Mouse (Mus musculus) heart, embryonic 13.5 days (tissue): ENCODE measurements around the gene Usp15. TPM values are rescaled to one million over a fixed set of nuclear protein-coding genes. Genes with fewer than 3 reads are reported as not detected.

Experiments used
- ATAC-seq: fragments of 200-750 bp; cut with Nextera tagmentation; 2 replicates; pipeline ENCODE4 v1.8.0; 2017; ENCODE audit warnings: moderate TSS enrichment; ENCODE audit not compliant: insufficient number of reproducible peaks, low FRiP score, low TSS enrichment; ENCODE audit errors: extremely low read depth
- H3K27ac ChIP-seq: fragments of 300-500 bp; sonication (generic); replicated peaks from 2 replicates; pipeline ENCODE4 v1.5.1; 2015; ENCODE audit warnings: moderate library complexity, mild to moderate bottlenecking, inconsistent platforms
- H3K27me3 ChIP-seq: fragments of 300-500 bp; sonication (generic); replicated peaks from 2 replicates; pipeline ENCODE4 v1.6.1; 2015; ENCODE audit warnings: mild to moderate bottlenecking, inconsistent platforms
- H3K36me3 ChIP-seq: fragments of 300-500 bp; sonication (generic); 2 replicates; pipeline ENCODE4 v1.6.1; 2015; ENCODE audit warnings: mild to moderate bottlenecking, inconsistent platforms
- H3K4me1 ChIP-seq: fragments of 300-500 bp; sonication (generic); 2 replicates; pipeline ENCODE4 v1.6.1; 2015; ENCODE audit warnings: inconsistent platforms
- H3K4me2 ChIP-seq: fragments of 300-500 bp; sonication (generic); 2 replicates; pipeline ENCODE4 v1.6.1; 2015; ENCODE audit warnings: inconsistent platforms, mild to moderate bottlenecking, moderate library complexity
- H3K4me3 ChIP-seq: fragments of 300-500 bp; sonication (generic); 2 replicates; pipeline ENCODE4 v1.5.1; 2015; ENCODE audit warnings: moderate library complexity, mild to moderate bottlenecking, inconsistent platforms
- H3K9ac ChIP-seq: fragments of 300-500 bp; sonication (generic); 2 replicates; pipeline ENCODE4 v1.6.1; 2015; ENCODE audit warnings: inconsistent platforms, mild to moderate bottlenecking, moderate library complexity
- H3K9me3 ChIP-seq: fragments of 300-500 bp; sonication (generic); 2 replicates; pipeline ENCODE4 v1.6.1; 2016; ENCODE audit warnings: inconsistent platforms
- WGBS: fragments of 180-500 bp; shearing (Covaris S2); methylation state at CpG from one replicate; pipeline ENCODE4 v1.1.7; 2015; ENCODE audit warnings: mixed read lengths; 5-methylcytosine and 5-hydroxymethylcytosine counted together
- polyA plus RNA-seq: library from polyadenylated mRNA; unstranded; fragments of >200 nt; fragmentation: Nextera tagmentation; extraction: Ambion mirVana; gene quantifications from 2 replicates; pipeline ENCODE4 v1.2.1, GENCODE M21; 2015

The Usp15 gene
- polyA plus RNA-seq, 1 experiment from 2014 or later = 54.7 TPM

GRCm38 (mm10) chr10:123199615-123200319, 3.0 kb upstream of the Usp15 start:
- ATAC-seq = no peak
- no peak overlapping the region for H3K9ac ChIP-seq
- H3K27ac ChIP-seq = no peak overlapping the region
- H3K4me2 ChIP-seq = no peak overlapping the region
- no peaks in the 10 kb centered on the region for H3K27me3 ChIP-seq
- H3K9me3 ChIP-seq = no peaks in the 10 kb centered on the region
- WGBS = 78% methylated on average over 19 of the region's 19 CpGs
- peaks cover 11% of the 10 kb centered on the region for H3K4me1 ChIP-seq
- H3K36me3 ChIP-seq = no peaks in the 10 kb centered on the region
- H3K4me3 ChIP-seq = no peak overlapping the region

DNA sequence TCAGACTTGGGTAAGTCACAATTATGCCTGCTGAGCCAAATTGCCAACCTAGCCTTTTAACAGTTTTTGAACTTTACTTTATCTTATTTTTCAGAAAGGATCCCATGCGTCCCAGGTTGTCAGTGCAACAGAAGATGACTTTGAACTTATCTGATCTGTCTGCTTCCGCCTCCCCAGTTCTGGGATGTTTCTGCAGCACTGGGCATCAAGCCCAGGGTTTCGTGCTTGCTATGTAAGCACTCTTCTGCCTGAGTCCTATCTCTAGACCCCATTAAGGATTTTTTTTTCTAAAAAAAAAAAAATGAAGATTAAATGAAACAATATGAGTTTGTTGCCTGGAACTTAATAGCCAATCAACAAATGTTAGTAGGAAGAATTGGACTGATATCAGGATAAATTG, 2.3 kb upstream of the Usp15 start:
- 46% methylated on average over 3 of the region's 3 CpGs for WGBS
- H3K9ac ChIP-seq = no peak overlapping the region
- H3K4me2 ChIP-seq = no peak overlapping the region
- no peak overlapping the region for H3K27ac ChIP-seq
- no peaks in the 10 kb centered on the region for H3K36me3 ChIP-seq
- no peak overlapping the region for H3K4me3 ChIP-seq
- no peak for ATAC-seq
- H3K27me3 ChIP-seq = no peaks in the 10 kb centered on the region
- H3K4me1 ChIP-seq = peaks cover 15% of the 10 kb centered on the region
- no peaks in the 10 kb centered on the region for H3K9me3 ChIP-seq

- WGBS = 87% methylated on average over 5 of the region's 5 CpGs
- no peaks in the 10 kb centered on the region for H3K9me3 ChIP-seq
- H3K27ac ChIP-seq = no peak overlapping the region
Measured at GRCm38 (mm10) chr10:123198183-123198582, 1.4 kb upstream of the Usp15 start.

DNA sequence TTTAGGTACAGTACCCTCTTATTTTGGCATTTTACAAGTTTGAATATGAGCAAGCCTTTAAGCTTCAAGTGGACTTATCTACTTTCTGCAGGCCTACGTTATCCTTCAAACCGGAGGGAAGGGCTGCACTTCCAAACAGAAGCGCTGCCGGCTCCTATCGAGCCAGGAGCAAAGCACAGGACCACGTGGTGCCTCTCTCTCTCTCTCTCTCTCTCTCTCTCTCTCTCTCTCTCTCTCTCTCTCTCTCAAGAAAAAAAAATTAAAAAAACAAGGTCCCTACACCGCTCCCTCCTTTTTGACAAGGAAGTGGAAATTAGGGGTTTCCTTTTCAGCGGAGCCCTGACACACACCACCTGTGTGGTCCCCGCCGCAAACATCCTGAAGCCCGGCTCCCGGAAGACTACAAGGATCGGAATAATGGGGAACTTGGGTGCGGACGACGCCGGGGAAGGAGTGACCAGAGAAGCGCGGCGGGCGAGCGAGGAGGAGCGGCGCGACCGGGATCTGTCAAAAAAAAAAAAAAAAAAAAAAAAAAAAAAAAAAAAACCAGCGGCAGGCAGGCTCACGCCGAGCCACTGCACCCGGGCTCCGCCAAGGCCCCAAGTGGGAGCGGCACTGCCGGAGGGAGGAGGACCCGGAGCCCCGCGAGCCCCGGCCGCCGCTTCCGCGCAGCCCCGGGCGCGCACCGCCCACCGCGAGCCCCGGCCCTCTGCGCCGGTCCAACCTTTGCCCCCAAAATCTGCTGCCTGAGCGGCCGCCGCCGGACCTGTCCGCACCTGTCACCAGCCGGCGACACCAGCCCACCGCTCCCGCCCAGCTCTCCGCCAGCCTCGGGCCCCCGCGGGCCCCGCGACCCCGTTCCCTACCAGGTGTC, 597 bp downstream of the Usp15 start:
- peak overlapping the region; percentile 94 for H3K27ac ChIP-seq
- peaks cover 31% of the 10 kb centered on the region for H3K4me1 ChIP-seq
- ATAC-seq = peak; percentile 62
- no peaks in the 10 kb centered on the region for H3K9me3 ChIP-seq
- WGBS = under 1% methylated on average over 58 of the region's 66 CpGs
- peak overlapping the region; percentile 74 for H3K4me2 ChIP-seq
- peak overlapping the region; percentile 98 for H3K9ac ChIP-seq
- H3K36me3 ChIP-seq = no peaks in the 10 kb centered on the region
- peak overlapping the region; percentile 97 for H3K4me3 ChIP-seq
- no peaks in the 10 kb centered on the region for H3K27me3 ChIP-seq

More at GRCm38 (mm10) chr10:123198183-123198582, 1.4 kb upstream of the Usp15 start:
- no peaks in the 10 kb centered on the region for H3K36me3 ChIP-seq
- H3K4me1 ChIP-seq = peaks cover 18% of the 10 kb centered on the region
- H3K9ac ChIP-seq = no peak overlapping the region
- ATAC-seq = no peak
- H3K4me3 ChIP-seq = no peak overlapping the region
- H3K27me3 ChIP-seq = no peaks in the 10 kb centered on the region
- peak overlapping the region; percentile 72; the same call in 1 of the 2 replicates for H3K4me2 ChIP-seq

DNA sequence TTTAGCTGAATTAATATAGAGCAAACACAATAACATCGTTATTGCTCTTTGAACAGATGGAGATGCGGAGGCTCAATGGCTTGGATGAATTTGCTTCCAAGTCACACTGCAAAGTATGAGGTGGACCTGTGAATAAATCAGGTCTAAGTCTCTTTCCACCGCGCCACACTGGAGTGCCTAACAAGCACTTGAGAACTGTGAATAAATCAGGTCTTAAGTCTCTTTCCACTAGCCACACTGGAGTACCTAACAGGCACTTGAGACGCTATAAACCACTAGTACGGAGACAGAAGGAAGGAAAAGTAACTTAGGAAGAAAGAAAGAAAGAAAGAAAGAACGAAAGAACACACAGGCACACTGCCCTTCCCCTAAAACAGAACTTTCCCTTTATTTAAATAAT, 1.3 kb downstream of the Usp15 start:
- H3K9me3 ChIP-seq = no peaks in the 10 kb centered on the region
- H3K4me3 ChIP-seq = peak overlapping the region; percentile 97
- peak overlapping the region; percentile 94 for H3K27ac ChIP-seq
- no peaks in the 10 kb centered on the region for H3K27me3 ChIP-seq
- peak overlapping the region; percentile 98 for H3K9ac ChIP-seq
- H3K4me2 ChIP-seq = peak overlapping the region; percentile 74
- no peaks in the 10 kb centered on the region for H3K36me3 ChIP-seq
- H3K4me1 ChIP-seq = peaks cover 37% of the 10 kb centered on the region
- ATAC-seq = no peak
- WGBS = 23% methylated on average over 7 of the region's 7 CpGs

GRCm38 (mm10) chr10:123191038-123191437, 5.8 kb downstream of the Usp15 start:
- no peak overlapping the region for H3K4me3 ChIP-seq
- H3K36me3 ChIP-seq = no peaks in the 10 kb centered on the region
- peaks cover 72% of the 10 kb centered on the region for H3K4me1 ChIP-seq
- H3K27ac ChIP-seq = peak overlapping the region; percentile 21; the same call in 1 of the 2 replicates
- H3K9me3 ChIP-seq = no peaks in the 10 kb centered on the region
- 0 out of 2 replicates have a peak overlapping the region, but pooled peaks have one; percentile 28 for H3K9ac ChIP-seq
- no peak for ATAC-seq
- WGBS = 60% methylated on average over 6 of the region's 6 CpGs
- H3K4me2 ChIP-seq = peak overlapping the region; percentile 37
- no peaks in the 10 kb centered on the region for H3K27me3 ChIP-seq

GRCm38 (mm10) chr10:123187337-123187736, 9.5 kb downstream of the Usp15 start:
- Histone ChIP-seq H3K4me3 (no peak overlapping the region), H3K27me3 (no peaks in the 10 kb centered on the region), H3K4me2 (no peak overlapping the region), H3K9me3 (no peaks in the 10 kb centered on the region), H3K4me1 (peaks cover 78% of the 10 kb centered on the region), H3K9ac (no peak overlapping the region), H3K27ac (no peak overlapping the region), H3K36me3 (no peaks in the 10 kb centered on the region)
- ATAC-seq = no peak
- WGBS = 75% methylated on average over 6 of the region's 6 CpGs

DNA sequence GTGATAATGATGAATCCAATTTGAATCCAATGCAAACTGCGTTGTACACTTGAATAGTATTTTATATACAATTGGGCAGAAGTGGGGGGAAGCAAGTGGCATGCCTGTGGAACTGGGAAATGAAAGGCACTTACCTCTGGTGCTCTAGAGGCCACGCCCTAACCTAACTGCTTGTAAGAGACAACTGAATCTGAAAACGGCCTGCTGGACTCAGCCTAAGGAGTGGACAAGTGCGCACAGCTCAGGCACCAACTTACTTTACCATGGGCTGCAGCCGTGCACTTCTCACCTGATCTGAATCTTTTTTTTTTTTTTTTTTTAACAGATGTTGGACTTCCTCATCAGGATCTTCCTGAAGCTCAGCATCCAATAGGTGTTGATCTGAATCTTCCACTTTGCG, 10.9 kb downstream of the Usp15 start:
- H3K36me3 ChIP-seq = peaks cover 9% of the 10 kb centered on the region
- H3K4me3 ChIP-seq = no peak overlapping the region
- H3K4me2 ChIP-seq = no peak overlapping the region
- H3K4me1 ChIP-seq = peaks cover 69% of the 10 kb centered on the region
- no peak overlapping the region for H3K27ac ChIP-seq
- ATAC-seq = no peak
- 79% methylated on average over 6 of the region's 6 CpGs for WGBS
- H3K27me3 ChIP-seq = no peaks in the 10 kb centered on the region
- H3K9me3 ChIP-seq = no peaks in the 10 kb centered on the region
- H3K9ac ChIP-seq = no peak overlapping the region

GRCm38 (mm10) chr10:123183743-123184142, 13.1 kb downstream of the Usp15 start:
- H3K36me3 ChIP-seq = peaks cover 28% of the 10 kb centered on the region
- H3K27ac ChIP-seq = no peak overlapping the region
- no peaks in the 10 kb centered on the region for H3K27me3 ChIP-seq
- H3K4me3 ChIP-seq = no peak overlapping the region
- H3K4me1 ChIP-seq = peaks cover 52% of the 10 kb centered on the region
- no peak for ATAC-seq
- H3K4me2 ChIP-seq = no peak overlapping the region
- H3K9ac ChIP-seq = peak overlapping the region; percentile 1; the same call in 1 of the 2 replicates
- WGBS = 54% methylated on average over 2 of the region's 2 CpGs
- no peaks in the 10 kb centered on the region for H3K9me3 ChIP-seq

DNA sequence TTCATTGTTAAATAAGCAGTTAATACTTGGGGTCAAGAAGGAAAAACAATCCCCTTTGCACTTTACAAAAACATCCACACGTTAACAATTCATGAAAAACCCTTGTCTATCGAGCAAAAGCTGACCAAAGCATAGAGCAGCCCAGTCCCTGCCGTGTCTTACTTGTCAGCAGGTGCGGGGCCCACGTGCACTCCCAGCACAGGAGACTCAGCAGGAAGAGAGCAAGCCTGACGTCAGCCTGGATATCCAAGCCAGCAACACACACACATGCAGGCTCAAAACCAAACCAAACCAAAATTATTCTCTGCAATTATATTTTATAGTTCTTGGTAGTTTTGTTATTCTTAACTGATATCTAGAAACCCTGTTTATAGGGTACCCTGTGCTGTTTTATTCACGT, 13.6 kb downstream of the Usp15 start:
- WGBS = 36% methylated on average over 7 of the region's 7 CpGs
- Histone ChIP-seq H3K27me3 (no peaks in the 10 kb centered on the region), H3K27ac (no peak overlapping the region), H3K4me2 (no peak overlapping the region), H3K4me3 (no peak overlapping the region), H3K4me1 (peaks cover 47% of the 10 kb centered on the region), H3K9ac (no peak overlapping the region), H3K9me3 (no peaks in the 10 kb centered on the region), H3K36me3 (peaks cover 33% of the 10 kb centered on the region)
- ATAC-seq = no peak

- no peaks in the 10 kb centered on the region for H3K9me3 ChIP-seq
- no peak overlapping the region for H3K27ac ChIP-seq
- no peaks in the 10 kb centered on the region for H3K27me3 ChIP-seq
- no peak for ATAC-seq
- no peak overlapping the region for H3K9ac ChIP-seq
- no peak overlapping the region for H3K4me2 ChIP-seq
- 86% methylated on average over 3 of the region's 3 CpGs for WGBS
- peaks cover 38% of the 10 kb centered on the region for H3K36me3 ChIP-seq
- no peak overlapping the region for H3K4me3 ChIP-seq
- peaks cover 39% of the 10 kb centered on the region for H3K4me1 ChIP-seq
Measured at GRCm38 (mm10) chr10:123182391-123182790, 14.4 kb downstream of the Usp15 start.
